Mouse (Mus musculus): ENCODE data around the gene Bzw2.

- TF ChIP-seq POLR2A (IDR thresholded peaks at IDR 0.05; ENCODE audit: control insufficient read depth, extremely low read depth, insufficient read depth, low read length, poor library complexity), result no peak
- TF ChIP-seq CTCF (IDR thresholded peaks at IDR 0.05; ENCODE audit: borderline replicate concordance, control insufficient read depth, extremely low read depth, insufficient read depth, low read length, poor library complexity), result no peak
Observed at GRCm38 (mm10) chr12:36050276-36050675, 107.6 kb downstream of the Bzw2 start.
